Mouse (Mus musculus) embryonic facial prominence, embryonic 14.5 days (tissue): Measurements from ENCODE around the gene Stat1. TPM values are rescaled to one million over a fixed set of nuclear protein-coding genes. Genes with fewer than 3 reads are reported as not detected.

ENCODE experiments used
- ATAC-seq: fragments of 200-750 bp; cut with Nextera tagmentation; 2 replicates; pipeline ENCODE4 v1.8.0; 2017; ENCODE audit warnings: low read depth, moderate number of reproducible peaks, moderate TSS enrichment
- DNase-seq: peaks from one replicate; pipeline ENCODE4 v3.0.0-alpha.2; 2015; ENCODE audit warnings: low spot score
- H3K27ac ChIP-seq: fragments of 300-500 bp; sonication (generic); replicated peaks from 2 replicates; pipeline ENCODE4 v1.5.1; 2014; ENCODE audit warnings: low read depth, mild to moderate bottlenecking, low read length, moderate library complexity
- H3K27me3 ChIP-seq: fragments of 300-500 bp; sonication (generic); replicated peaks from 2 replicates; pipeline ENCODE4 v1.6.1; 2014; ENCODE audit warnings: low read length; ENCODE audit not compliant: control insufficient read depth, insufficient read depth
- H3K36me3 ChIP-seq: fragments of 300-500 bp; sonication (generic); 2 replicates; pipeline ENCODE4 v1.6.1; 2014; ENCODE audit warnings: low read length, mixed read lengths; ENCODE audit not compliant: control insufficient read depth, insufficient read depth
- H3K4me1 ChIP-seq: fragments of 300-500 bp; sonication (generic); 2 replicates; pipeline ENCODE4 v1.6.1; 2014; ENCODE audit warnings: antibody characterized with exemption, low read length; ENCODE audit not compliant: control insufficient read depth, insufficient read depth
- H3K4me2 ChIP-seq: fragments of 300-500 bp; sonication (generic); 2 replicates; pipeline ENCODE4 v1.6.1; 2014; ENCODE audit warnings: low read depth, mild to moderate bottlenecking, low read length, moderate library complexity, mixed read lengths
- H3K4me3 ChIP-seq: fragments of 300-500 bp; sonication (generic); 2 replicates; pipeline ENCODE4 v1.5.1; 2014; ENCODE audit warnings: low read depth, mild to moderate bottlenecking, low read length
- H3K9ac ChIP-seq: fragments of 300-500 bp; sonication (generic); 2 replicates; pipeline ENCODE4 v1.6.1; 2014; ENCODE audit warnings: low read depth, mild to moderate bottlenecking, low read length, moderate library complexity, mixed read lengths
- H3K9me3 ChIP-seq: fragments of 300-500 bp; sonication (generic); 2 replicates; pipeline ENCODE4 v1.6.1; 2016; ENCODE audit warnings: low read length; ENCODE audit not compliant: control insufficient read depth
- WGBS: fragments of 180-500 bp; shearing (Covaris S2); extraction: QIAGEN DNeasy Blood & Tissue Kit; methylation state at CpG from one replicate; pipeline ENCODE4 v1.1.7; 2014; 5-methylcytosine and 5-hydroxymethylcytosine counted together
- polyA plus RNA-seq: library from polyadenylated mRNA; unstranded; fragments of >200 nt; fragmentation: Nextera tagmentation; extraction: Ambion mirVana; gene quantifications from 2 replicates; pipeline ENCODE4 v1.2.1, GENCODE M21; 2014

The Stat1 gene
- polyA plus RNA-seq, 1 experiment from 2014 or later, result 24.6 TPM

DNA sequence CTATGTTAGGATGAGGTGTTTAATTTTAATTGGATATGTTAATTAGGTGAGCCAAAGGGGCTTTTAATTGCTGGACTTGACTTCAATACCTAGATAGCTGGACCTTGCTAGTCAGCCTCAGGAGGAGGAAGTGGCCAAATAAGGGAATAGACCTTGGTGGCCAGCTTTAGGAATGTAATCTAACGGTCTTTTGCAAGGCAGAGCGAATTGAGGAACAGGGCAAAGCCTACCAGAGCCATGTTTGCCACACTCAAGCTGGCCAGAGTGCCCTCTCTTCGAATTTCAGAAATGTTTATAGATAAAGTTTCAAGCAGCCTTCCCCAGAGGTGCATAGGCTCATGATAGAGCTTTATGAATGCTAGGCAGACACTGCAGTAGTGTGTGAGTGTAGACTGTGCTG is 22.2 kb downstream of the Stat1 start:
- Histone ChIP-seq H3K4me1 (no peaks in the 10 kb centered on the region), H3K27me3 (no peaks in the 10 kb centered on the region), H3K27ac (no peak overlapping the region), H3K4me2 (no peak overlapping the region), H3K36me3 (peaks cover 18% of the 10 kb centered on the region; the same call in 1 of the 2 replicates), H3K9me3 (no peaks in the 10 kb centered on the region), H3K4me3 (no peak overlapping the region), H3K9ac (no peak overlapping the region)
- no peak for DNase-seq
- no peak for ATAC-seq
- WGBS, result 69% methylated on average over 3 of the region's 3 CpGs

DNA sequence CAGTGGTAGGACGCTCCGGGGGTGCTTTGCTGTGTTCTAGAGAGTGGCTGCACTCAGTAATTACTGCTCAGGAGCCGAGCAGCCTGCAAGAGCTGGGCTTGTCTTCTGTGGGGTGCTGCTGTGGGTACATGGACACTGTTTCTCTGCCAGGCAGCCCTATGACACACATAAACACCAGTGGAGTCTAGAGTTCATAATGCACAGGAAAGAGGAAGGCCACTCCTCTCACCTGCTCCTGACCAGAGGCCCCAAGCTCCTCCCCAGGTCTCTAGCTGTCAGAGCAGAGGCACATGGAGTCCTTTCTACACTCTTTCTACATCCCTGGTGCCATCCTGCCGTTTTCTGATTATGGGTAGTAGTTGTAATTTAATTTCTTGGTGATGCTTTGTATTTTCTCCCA is 22.9 kb downstream of the Stat1 start:
- WGBS, result 60% methylated on average over 4 of the region's 4 CpGs
- no peaks in the 10 kb centered on the region for H3K9me3 ChIP-seq
- no peak overlapping the region for H3K4me2 ChIP-seq
- no peaks in the 10 kb centered on the region for H3K4me1 ChIP-seq
- DNase-seq, result no peak
- no peaks in the 10 kb centered on the region for H3K27me3 ChIP-seq
- peaks cover 18% of the 10 kb centered on the region; the same call in 1 of the 2 replicates for H3K36me3 ChIP-seq
- H3K9ac ChIP-seq, result no peak overlapping the region
- no peak overlapping the region for H3K27ac ChIP-seq
- H3K4me3 ChIP-seq, result no peak overlapping the region
- no peak for ATAC-seq

DNA sequence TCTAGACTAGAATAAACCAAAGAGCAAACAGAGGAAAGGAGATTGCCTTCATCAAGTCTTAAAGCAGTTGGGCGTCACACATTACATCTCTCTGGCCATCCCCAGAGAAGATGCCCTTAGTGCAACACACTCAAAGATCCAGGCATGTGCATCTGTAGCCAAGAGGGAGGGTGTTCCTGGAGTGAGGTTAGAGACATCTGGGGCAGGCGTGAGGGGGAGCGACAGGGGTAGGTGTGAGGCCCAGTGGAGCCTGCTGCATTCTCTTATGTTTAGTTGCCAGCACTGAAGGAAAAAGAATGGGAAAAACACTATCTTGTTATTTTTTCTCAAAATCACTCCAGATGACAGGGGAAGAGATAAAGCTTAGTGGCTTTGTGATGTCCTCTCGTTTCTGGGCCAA is 24.0 kb downstream of the Stat1 start:
- H3K27ac ChIP-seq, result no peak overlapping the region
- WGBS, result 74% methylated on average over 4 of the region's 4 CpGs
- H3K9me3 ChIP-seq, result no peaks in the 10 kb centered on the region
- H3K4me3 ChIP-seq, result no peak overlapping the region
- H3K4me1 ChIP-seq, result no peaks in the 10 kb centered on the region
- peaks cover 18% of the 10 kb centered on the region; the same call in 1 of the 2 replicates for H3K36me3 ChIP-seq
- DNase-seq, result no peak
- H3K27me3 ChIP-seq, result no peaks in the 10 kb centered on the region
- no peak overlapping the region for H3K9ac ChIP-seq
- no peak for ATAC-seq
- H3K4me2 ChIP-seq, result no peak overlapping the region

GRCm38 (mm10) chr1:52143596-52144156 is 24.4 kb downstream of the Stat1 start:
- H3K9me3 ChIP-seq, result no peaks in the 10 kb centered on the region
- no peak for ATAC-seq

DNA sequence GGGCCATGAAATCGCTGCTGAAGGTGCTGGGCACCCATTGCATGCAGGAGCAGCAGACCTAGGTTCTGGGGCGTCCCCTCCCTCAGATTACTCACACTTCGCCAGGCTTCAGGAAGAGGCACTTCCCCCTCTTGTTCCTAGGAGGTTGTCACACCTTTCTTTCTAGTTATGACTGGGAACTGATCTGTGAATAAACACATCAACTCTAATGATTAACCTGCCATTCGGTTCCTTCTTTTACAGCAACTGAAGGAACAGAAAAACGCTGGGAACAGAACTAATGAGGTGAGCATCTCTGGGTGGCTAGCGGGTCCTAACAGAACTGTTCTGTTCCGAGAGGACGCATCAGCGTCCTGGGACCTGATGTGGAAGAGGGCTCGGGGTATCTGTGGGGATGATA is 25.7 kb downstream of the Stat1 start:
- Histone ChIP-seq H3K9me3 (no peaks in the 10 kb centered on the region), H3K27me3 (no peaks in the 10 kb centered on the region), H3K36me3 (peaks cover 12% of the 10 kb centered on the region; the same call in 1 of the 2 replicates), H3K9ac (no peak overlapping the region), H3K4me2 (no peak overlapping the region), H3K4me3 (no peak overlapping the region), H3K27ac (no peak overlapping the region), H3K4me1 (peaks cover 7% of the 10 kb centered on the region; the same call in 1 of the 2 replicates)
- ATAC-seq, result no peak
- WGBS, result 89% methylated on average over 10 of the region's 10 CpGs
- no peak for DNase-seq

More at GRCm38 (mm10) chr1:52143596-52144156, 24.4 kb downstream of the Stat1 start:
- Histone ChIP-seq H3K27ac (no peak overlapping the region), H3K27me3 (no peaks in the 10 kb centered on the region), H3K4me3 (no peak overlapping the region), H3K4me2 (no peak overlapping the region), H3K9ac (no peak overlapping the region), H3K36me3 (peaks cover 18% of the 10 kb centered on the region; the same call in 1 of the 2 replicates), H3K4me1 (no peaks in the 10 kb centered on the region)
- 68% methylated on average over 7 of the region's 7 CpGs for WGBS
- DNase-seq, result no peak

- DNase-seq (peak; percentile 90), ATAC-seq (peak; percentile 81)
- peaks cover 14% of the 10 kb centered on the region; the same call in 1 of the 2 replicates for H3K4me1 ChIP-seq
- H3K36me3 ChIP-seq, result peaks cover 7% of the 10 kb centered on the region
- no peak overlapping the region for H3K9ac ChIP-seq
- H3K4me2 ChIP-seq, result no peak overlapping the region
- WGBS, result 51% methylated on average over 12 of the region's 12 CpGs
- no peak overlapping the region for H3K4me3 ChIP-seq
- H3K27ac ChIP-seq, result no peak overlapping the region
- no peaks in the 10 kb centered on the region for H3K27me3 ChIP-seq
- no peaks in the 10 kb centered on the region for H3K9me3 ChIP-seq
These were observed 27.2 kb downstream of the Stat1 start for GRCm38 (mm10) chr1:52146214-52146970.

DNA sequence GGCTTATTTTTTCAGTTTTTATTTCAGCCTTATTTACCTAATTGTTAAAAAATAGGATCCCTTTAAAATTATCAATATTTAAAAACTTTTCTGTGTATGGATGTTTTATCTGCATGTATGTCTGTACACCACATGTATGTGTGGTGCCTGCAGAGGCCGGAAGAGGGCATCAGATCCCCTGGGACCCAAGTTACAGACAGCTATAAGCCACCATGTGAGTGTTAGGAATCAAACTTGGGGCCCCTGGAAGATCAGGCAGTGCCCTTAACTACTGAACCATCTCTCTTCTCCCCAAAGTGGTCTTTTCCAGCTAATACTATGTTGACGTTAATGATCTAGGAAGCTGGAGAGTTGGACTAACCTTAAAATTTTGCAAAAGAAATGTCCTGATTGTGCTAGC is 28.2 kb downstream of the Stat1 start:
- DNase-seq (no peak), ATAC-seq (no peak)
- Histone ChIP-seq H3K9me3 (no peaks in the 10 kb centered on the region), H3K4me2 (no peak overlapping the region), H3K4me1 (peaks cover 14% of the 10 kb centered on the region; the same call in 1 of the 2 replicates), H3K27ac (no peak overlapping the region), H3K4me3 (no peak overlapping the region), H3K9ac (no peak overlapping the region), H3K27me3 (no peaks in the 10 kb centered on the region), H3K36me3 (peaks cover 12% of the 10 kb centered on the region)
- WGBS, result 73% methylated on average over 2 of the region's 2 CpGs

GRCm38 (mm10) chr1:52148178-52148577 is 28.9 kb downstream of the Stat1 start:
- ATAC-seq, result no peak
- Histone ChIP-seq H3K36me3 (peaks cover 12% of the 10 kb centered on the region), H3K4me3 (no peak overlapping the region), H3K9ac (no peak overlapping the region), H3K27me3 (no peaks in the 10 kb centered on the region), H3K9me3 (no peaks in the 10 kb centered on the region), H3K27ac (no peak overlapping the region), H3K4me1 (peaks cover 14% of the 10 kb centered on the region; the same call in 1 of the 2 replicates), H3K4me2 (no peak overlapping the region)
- no peak for DNase-seq
- 42% methylated on average over 7 of the region's 7 CpGs for WGBS
